Mouse (Mus musculus): ENCODE measurements at regions not wholly inside any gene's neighbourhood (a gene's known extent, or its start where the extent isn't known, plus 50 kb on each side); places are given as distances from the start of the nearest gene placed in this dataset.

DNA sequence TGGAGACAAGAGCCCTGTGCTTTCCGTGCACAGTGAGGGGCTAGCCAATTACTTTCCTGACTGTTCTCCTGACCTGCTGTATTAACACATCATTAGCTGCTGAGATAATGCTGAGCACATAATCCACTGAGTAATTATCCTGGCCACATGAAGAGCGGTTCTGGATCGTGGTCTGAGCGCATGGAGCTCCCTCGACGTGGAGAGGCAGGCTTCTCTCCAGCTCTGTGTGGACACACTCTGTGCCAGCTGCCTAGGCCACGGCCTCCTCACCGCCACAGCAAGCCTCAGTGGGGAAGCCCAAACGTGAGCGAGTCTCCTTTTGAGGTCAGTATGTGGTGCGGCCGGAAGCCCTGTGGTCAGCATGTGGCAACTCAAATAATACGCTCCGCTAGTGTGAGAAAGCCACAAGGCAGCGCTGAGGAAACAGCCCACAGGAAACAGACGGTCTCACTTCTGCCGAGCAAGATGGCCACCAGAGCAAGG, 60.7 kb upstream of the Lrig1 start:
- peak; percentile 86 for DNase-seq

DNA sequence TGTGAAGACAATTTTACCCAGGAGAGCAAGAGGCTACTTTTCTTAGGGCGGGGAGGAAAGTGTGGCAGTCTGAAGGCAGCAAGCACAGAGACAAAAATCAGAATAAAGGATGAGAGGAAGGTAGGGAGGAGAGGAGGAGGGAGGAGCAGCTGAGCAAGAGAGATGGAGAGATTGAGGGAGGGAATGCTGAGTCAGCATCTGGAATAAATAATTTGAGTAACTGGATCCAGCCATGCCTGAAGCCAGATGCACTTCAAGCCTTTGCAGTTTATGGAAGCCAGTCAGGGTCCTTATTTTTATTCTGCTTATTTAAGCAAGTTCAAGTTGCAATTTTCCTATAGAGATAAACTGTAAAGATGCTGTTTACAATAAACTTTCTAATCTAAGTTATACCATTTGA, 59.7 kb upstream of the Lrig1 start:
- no peak for DNase-seq

DNA sequence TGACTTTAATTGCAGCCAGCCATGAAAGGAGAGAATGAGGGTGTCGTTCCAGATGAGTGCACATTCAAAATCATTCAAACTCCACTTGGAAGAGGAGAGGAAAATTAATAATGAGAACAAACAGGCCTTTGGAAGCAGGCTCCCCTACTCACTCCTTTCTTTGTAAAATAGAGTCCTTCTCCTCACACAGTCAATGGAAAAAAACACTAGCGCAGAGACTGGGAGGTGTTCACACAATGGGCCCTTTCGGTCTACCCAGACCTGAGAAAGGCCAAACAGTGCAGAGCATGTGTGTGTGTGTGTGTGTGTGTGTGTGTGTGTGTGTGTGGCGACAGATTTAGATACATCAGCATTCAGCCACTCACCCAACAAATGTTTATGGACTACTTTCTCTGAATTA, 56.0 kb upstream of the Lrig1 start:
- DNase-seq, result peak; percentile 91

DNA sequence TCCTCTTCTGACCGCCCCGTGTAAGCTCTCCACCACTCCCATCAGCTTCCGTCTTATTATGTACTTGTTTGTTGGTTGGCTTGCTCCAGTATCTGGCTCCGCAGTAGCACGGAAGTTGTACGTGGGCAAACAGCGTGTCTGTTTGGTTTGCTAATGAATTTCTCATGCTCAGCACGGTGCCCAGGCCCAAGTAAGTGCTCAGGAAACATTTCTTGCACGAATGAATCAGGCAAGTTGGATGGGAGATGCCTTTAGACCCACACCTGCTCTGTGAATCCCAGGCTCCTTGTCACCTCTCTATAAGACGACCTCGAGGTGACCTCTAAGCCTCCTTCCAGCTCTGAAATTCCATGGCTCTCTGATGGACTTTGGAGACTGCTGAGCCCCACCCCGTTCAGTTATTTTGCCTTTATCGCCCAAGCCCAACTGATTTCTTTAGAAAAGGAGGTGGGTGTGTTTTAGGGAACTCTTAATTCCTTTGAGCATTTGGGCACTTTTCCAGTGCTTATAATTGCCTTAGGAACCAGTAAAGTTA, 55.4 kb upstream of the Lrig1 start:
- DNase-seq, result peak; percentile 69

DNA sequence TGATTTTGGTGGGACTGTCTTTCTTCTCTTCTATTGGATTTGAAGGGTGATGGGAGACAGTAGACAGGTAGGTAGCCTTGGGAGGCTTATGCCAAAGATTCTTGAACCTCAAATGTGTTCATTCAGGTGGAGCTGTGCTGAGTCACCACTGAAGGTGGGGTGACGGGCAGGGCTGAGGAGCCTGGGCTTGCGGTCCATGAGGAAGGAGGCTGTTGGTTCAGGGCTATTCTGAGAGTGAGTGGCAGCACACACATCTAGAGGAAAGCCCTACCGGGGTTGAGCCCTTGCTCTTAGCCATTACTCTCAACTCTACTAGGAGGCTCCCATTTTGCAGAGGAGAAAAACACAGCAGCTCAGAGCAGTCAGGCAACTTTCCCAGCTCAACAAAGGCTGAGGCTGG, 54.6 kb upstream of the Lrig1 start:
- no peak for DNase-seq

DNA sequence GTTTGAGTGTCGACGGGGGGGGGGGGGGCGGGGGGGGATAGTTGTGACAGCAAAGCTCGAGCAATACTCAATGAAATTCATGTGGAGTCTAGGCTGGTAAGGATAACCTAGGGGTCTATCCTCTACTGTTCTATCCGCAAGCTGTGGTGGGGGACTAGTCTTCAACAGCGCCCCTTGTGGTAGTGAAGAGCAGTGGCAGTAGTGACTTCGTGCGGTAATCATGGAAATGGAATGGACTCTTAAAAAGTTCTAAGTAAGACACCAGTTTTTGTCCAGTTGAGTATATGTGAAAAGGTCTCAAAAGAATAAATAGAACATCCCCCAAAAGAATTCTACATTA, 51.1 kb upstream of the Lrig1 start:
- peak; percentile 30 for DNase-seq

DNA sequence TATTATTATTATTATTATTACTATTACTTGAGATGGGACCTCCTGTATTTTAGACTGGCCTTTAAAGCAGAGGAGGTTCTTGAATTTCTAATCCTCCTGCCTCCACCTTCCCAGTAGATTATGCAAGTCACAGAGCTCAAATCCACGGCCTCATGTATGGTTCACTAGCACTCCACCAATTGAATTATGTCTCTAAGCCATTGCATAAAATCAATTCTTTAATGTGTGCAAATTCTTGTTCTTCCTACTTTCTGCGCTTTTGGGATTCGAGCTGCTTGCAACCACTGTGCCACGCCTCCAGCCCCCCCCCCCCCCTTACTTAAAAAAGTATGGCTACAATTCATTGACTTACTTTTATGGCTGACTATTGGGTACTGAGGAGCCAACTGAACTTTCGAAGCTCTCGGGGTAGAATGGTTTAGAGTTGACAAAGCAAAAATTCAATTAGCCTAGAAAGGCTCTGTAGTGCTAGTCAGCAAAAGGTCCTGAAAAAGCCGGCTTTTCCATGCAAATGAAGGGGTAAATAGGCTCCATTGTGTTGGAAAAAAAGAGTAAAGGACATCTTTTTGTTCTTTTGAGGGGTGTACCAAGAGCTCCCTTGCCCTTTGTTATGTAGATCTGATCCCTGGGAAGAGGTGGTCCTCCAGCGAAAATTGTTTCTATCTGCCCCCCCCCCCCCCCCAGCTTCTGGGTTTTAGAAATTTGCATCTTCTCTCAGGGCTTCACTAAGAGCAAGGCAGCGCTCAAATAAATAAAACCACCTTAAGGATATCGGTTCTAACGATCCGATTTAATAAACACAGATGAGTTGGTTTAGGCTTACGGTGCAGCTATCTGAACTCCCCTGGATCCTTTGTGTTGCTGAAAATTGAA, 50.5 kb upstream of the Lrig1 start:
- peak; percentile 31 for DNase-seq
